Mouse (Mus musculus) embryonic facial prominence, embryonic 10.5 days (tissue): ENCODE results near the gene Rapgef5. TPM values are rescaled to one million over a fixed set of nuclear protein-coding genes. Genes with fewer than 3 reads are reported as not detected.
A peak's percentile ranks its signal among the peaks of the same experiment; 100 is the strongest.
"Not testable (repeated sequence)": the region's sequence is repeated elsewhere in the genome, so short reads cannot be mapped to it uniquely, and the experiment has no call there.

Experiments
- DNase-seq: peaks from one replicate; pipeline ENCODE4 v3.0.0-alpha.2; 2017; ENCODE audit warnings: low spot score
- H3K27ac ChIP-seq: fragments of 300-500 bp; sonication (generic); replicated peaks from 2 replicates; pipeline ENCODE4 v1.5.1; 2016; ENCODE audit warnings: mild to moderate bottlenecking
- H3K27me3 ChIP-seq: fragments of 300-500 bp; sonication (generic); replicated peaks from 2 replicates; pipeline ENCODE4 v1.6.1; 2016; ENCODE audit warnings: low read depth, mild to moderate bottlenecking; ENCODE audit not compliant: poor library complexity, severe bottlenecking
- H3K36me3 ChIP-seq: fragments of 300-500 bp; sonication (generic); replicated peaks from 2 replicates; pipeline ENCODE4 v1.6.1; 2016; ENCODE audit warnings: mild to moderate bottlenecking, moderate library complexity
- H3K4me1 ChIP-seq: fragments of 300-500 bp; sonication (generic); 2 replicates; pipeline ENCODE4 v1.6.1; 2016
- H3K4me3 ChIP-seq: fragments of 300-500 bp; sonication (generic); 2 replicates; pipeline ENCODE4 v1.5.1; 2016; ENCODE audit warnings: mild to moderate bottlenecking, moderate library complexity
- H3K9me3 ChIP-seq: fragments of 300-500 bp; sonication (generic); 2 replicates; pipeline ENCODE4 v1.6.1; 2016; ENCODE audit warnings: mild to moderate bottlenecking
- WGBS: fragments of 180-500 bp; shearing (Covaris S2); methylation state at CpG from one replicate; pipeline ENCODE4 v1.1.7; 2016; 5-methylcytosine and 5-hydroxymethylcytosine counted together
- polyA plus RNA-seq: library from polyadenylated mRNA; unstranded; fragments of >200 nt; fragmentation: Nextera tagmentation; extraction: Ambion mirVana; gene quantifications from 2 replicates; pipeline ENCODE4 v1.2.1, GENCODE M21; 2016

The Rapgef5 gene
- polyA plus RNA-seq, 1 experiment from 2014 or later: 7.1 TPM

- H3K4me3 ChIP-seq: no peak overlapping the region
- WGBS: 59% methylated on average over 5 of the region's 5 CpGs
- H3K27me3 ChIP-seq: no peaks in the 10 kb centered on the region
- H3K36me3 ChIP-seq: no peaks in the 10 kb centered on the region
- no peaks in the 10 kb centered on the region for H3K4me1 ChIP-seq
- no peaks in the 10 kb centered on the region for H3K9me3 ChIP-seq
- DNase-seq: no peak
- no peak overlapping the region for H3K27ac ChIP-seq
Measured at GRCm38 (mm10) chr12:117776841-117777240, 260.6 kb downstream of the Rapgef5 start.

GRCm38 (mm10) chr12:117781360-117781759 lies 265.1 kb downstream of the Rapgef5 start:
- no peaks in the 10 kb centered on the region for H3K27me3 ChIP-seq
- no peak overlapping the region for H3K4me3 ChIP-seq
- H3K36me3 ChIP-seq: no peaks in the 10 kb centered on the region
- no peaks in the 10 kb centered on the region for H3K4me1 ChIP-seq
- no peaks in the 10 kb centered on the region for H3K9me3 ChIP-seq
- DNase-seq: no peak
- WGBS: 41% methylated on average over 2 of the region's 2 CpGs
- H3K27ac ChIP-seq: no peak overlapping the region

GRCm38 (mm10) chr12:117783426-117783825 lies 267.1 kb downstream of the Rapgef5 start:
- H3K36me3 ChIP-seq: no peaks in the 10 kb centered on the region

GRCm38 (mm10) chr12:117786621-117787020 lies 270.3 kb downstream of the Rapgef5 start:
- no peak for DNase-seq
- no peak overlapping the region for H3K27ac ChIP-seq
- H3K36me3 ChIP-seq: no peaks in the 10 kb centered on the region
- no peaks in the 10 kb centered on the region for H3K9me3 ChIP-seq
- no peak overlapping the region for H3K4me3 ChIP-seq
- peaks cover 12% of the 10 kb centered on the region for H3K4me1 ChIP-seq
- 24% methylated on average over 6 of the region's 6 CpGs for WGBS
- H3K27me3 ChIP-seq: peaks cover 19% of the 10 kb centered on the region

More at GRCm38 (mm10) chr12:117783426-117783825, 267.1 kb downstream of the Rapgef5 start:
- no peaks in the 10 kb centered on the region for H3K9me3 ChIP-seq
- DNase-seq: no peak
- WGBS: 53% methylated on average over 1 of the region's 1 CpGs
- no peak overlapping the region for H3K27ac ChIP-seq
- peaks cover 17% of the 10 kb centered on the region for H3K27me3 ChIP-seq
- peaks cover 2% of the 10 kb centered on the region for H3K4me1 ChIP-seq
- no peak overlapping the region for H3K4me3 ChIP-seq

- peaks cover 19% of the 10 kb centered on the region for H3K27me3 ChIP-seq
- 8% methylated on average over 24 of the region's 24 CpGs for WGBS
- H3K4me1 ChIP-seq: peaks cover 12% of the 10 kb centered on the region
- no peaks in the 10 kb centered on the region for H3K36me3 ChIP-seq
- H3K4me3 ChIP-seq: peak overlapping the region; percentile 57
- peak overlapping the region; percentile 77 for H3K27ac ChIP-seq
- no peaks in the 10 kb centered on the region for H3K9me3 ChIP-seq
- peak; percentile 53 for DNase-seq
Measured at GRCm38 (mm10) chr12:117788513-117789011, 272.3 kb downstream of the Rapgef5 start.

- Histone ChIP-seq H3K4me1 (peaks cover 12% of the 10 kb centered on the region), H3K27ac (peak overlapping the region; percentile 77), H3K4me3 (peak overlapping the region; percentile 57), H3K27me3 (peaks cover 19% of the 10 kb centered on the region), H3K36me3 (no peaks in the 10 kb centered on the region), H3K9me3 (no peaks in the 10 kb centered on the region)
- DNase-seq: peak; percentile 16
- WGBS: 23% methylated on average over 7 of the region's 7 CpGs
Measured at GRCm38 (mm10) chr12:117789017-117789416, 272.7 kb downstream of the Rapgef5 start.

GRCm38 (mm10) chr12:117795303-117795702 lies 279.0 kb downstream of the Rapgef5 start:
- H3K27me3 ChIP-seq: no peaks in the 10 kb centered on the region
- H3K27ac ChIP-seq: no peak overlapping the region
- no peaks in the 10 kb centered on the region for H3K4me1 ChIP-seq
- no peaks in the 10 kb centered on the region for H3K9me3 ChIP-seq
- no peak for DNase-seq
- no peaks in the 10 kb centered on the region for H3K36me3 ChIP-seq
- H3K4me3 ChIP-seq: no peak overlapping the region
- WGBS: 87% methylated on average over 4 of the region's 4 CpGs

GRCm38 (mm10) chr12:117803989-117804388 lies 287.7 kb downstream of the Rapgef5 start, which contains the start of gene Cdca7l:
TSS of gene Cdca7l (plus strand) at chr12:117804289.
- not testable (repeated sequence) for H3K27ac ChIP-seq, H3K9me3 ChIP-seq, H3K4me3 ChIP-seq, DNase-seq, H3K36me3 ChIP-seq
- Histone ChIP-seq H3K27me3 (peaks cover 19% of the 10 kb centered on the region; the same call in 1 of the 2 replicates), H3K4me1 (peaks cover 23% of the 10 kb centered on the region)
- WGBS: 76% methylated on average over 2 of the region's 6 CpGs

- H3K4me1 ChIP-seq: peaks cover 33% of the 10 kb centered on the region
- no peak overlapping the region for H3K4me3 ChIP-seq
- DNase-seq: no peak
- no peaks in the 10 kb centered on the region for H3K9me3 ChIP-seq
- no peak overlapping the region for H3K27ac ChIP-seq
- peaks cover 19% of the 10 kb centered on the region; the same call in 1 of the 2 replicates for H3K27me3 ChIP-seq
- no peaks in the 10 kb centered on the region for H3K36me3 ChIP-seq
- WGBS: 78% methylated on average over 4 of the region's 4 CpGs
Measured at GRCm38 (mm10) chr12:117805576-117805975, 289.3 kb downstream of the Rapgef5 start.

GRCm38 (mm10) chr12:117806007-117806451 lies 289.8 kb downstream of the Rapgef5 start:
- no peak for DNase-seq
- no peaks in the 10 kb centered on the region for H3K9me3 ChIP-seq
- peaks cover 33% of the 10 kb centered on the region for H3K4me1 ChIP-seq
- no peaks in the 10 kb centered on the region for H3K36me3 ChIP-seq
- 47% methylated on average over 12 of the region's 12 CpGs for WGBS
- no peak overlapping the region for H3K4me3 ChIP-seq
- peaks cover 19% of the 10 kb centered on the region; the same call in 1 of the 2 replicates for H3K27me3 ChIP-seq
- H3K27ac ChIP-seq: no peak overlapping the region

GRCm38 (mm10) chr12:117806470-117806869 lies 290.2 kb downstream of the Rapgef5 start:
- WGBS: 59% methylated on average over 4 of the region's 4 CpGs
- Histone ChIP-seq H3K27ac (no peak overlapping the region), H3K4me1 (peaks cover 33% of the 10 kb centered on the region), H3K9me3 (no peaks in the 10 kb centered on the region), H3K36me3 (no peaks in the 10 kb centered on the region), H3K27me3 (peaks cover 19% of the 10 kb centered on the region; the same call in 1 of the 2 replicates), H3K4me3 (no peak overlapping the region)
- no peak for DNase-seq

- Histone ChIP-seq H3K4me1 (peaks cover 33% of the 10 kb centered on the region), H3K9me3 (no peaks in the 10 kb centered on the region), H3K27me3 (peaks cover 19% of the 10 kb centered on the region; the same call in 1 of the 2 replicates), H3K4me3 (peak overlapping the region; percentile 38), H3K27ac (no peak overlapping the region), H3K36me3 (no peaks in the 10 kb centered on the region)
- DNase-seq: peak; percentile 25
- WGBS: 41% methylated on average over 12 of the region's 12 CpGs
Measured at GRCm38 (mm10) chr12:117807637-117808036, 291.4 kb downstream of the Rapgef5 start.
